Mouse (Mus musculus) ZHBTc4 (cell line): Measurements from ENCODE around the gene Slc48a1.

Experiments used
- DNase-seq: peaks from one replicate; pipeline ENCODE4 v3.0.0-alpha.2; 2011; ENCODE audit warnings: low read depth, low spot score

Gene Slc48a1

GRCm38 (mm10) chr15:97826588-97827261 lies 48.4 kb downstream of the Slc48a1 start:
- no peak for DNase-seq

- DNase-seq = no peak
Measured at GRCm38 (mm10) chr15:97827401-97827800, 49.1 kb downstream of the Slc48a1 start.

- no peak for DNase-seq
Measured at GRCm38 (mm10) chr15:97828221-97828842, 50.0 kb downstream of the Slc48a1 start.

GRCm38 (mm10) chr15:97828901-97829338 lies 50.6 kb downstream of the Slc48a1 start:
- peak; percentile 20 for DNase-seq

- DNase-seq = peak; percentile 86
Measured at GRCm38 (mm10) chr15:97829432-97829831, 51.1 kb downstream of the Slc48a1 start.

GRCm38 (mm10) chr15:97830253-97830787 lies 52.0 kb downstream of the Slc48a1 start:
- no peak for DNase-seq

- DNase-seq = peak; percentile 17
Measured at GRCm38 (mm10) chr15:97830788-97831241, 52.5 kb downstream of the Slc48a1 start.

GRCm38 (mm10) chr15:97831242-97831986 lies 53.1 kb downstream of the Slc48a1 start:
- DNase-seq = peak; percentile 90

GRCm38 (mm10) chr15:97831987-97832640 lies 53.8 kb downstream of the Slc48a1 start:
- no peak for DNase-seq

- peak; percentile 27 for DNase-seq
Measured at GRCm38 (mm10) chr15:97832764-97833479, 54.6 kb downstream of the Slc48a1 start.

- peak; percentile 45 for DNase-seq
Measured at GRCm38 (mm10) chr15:97836153-97836893, 58.0 kb downstream of the Slc48a1 start.

GRCm38 (mm10) chr15:97836894-97837247 lies 58.6 kb downstream of the Slc48a1 start:
- no peak for DNase-seq

- DNase-seq = no peak
Measured at GRCm38 (mm10) chr15:97837491-97838061, 59.3 kb downstream of the Slc48a1 start.

- no peak for DNase-seq
Measured at GRCm38 (mm10) chr15:97838395-97838794, 60.1 kb downstream of the Slc48a1 start.

- no peak for DNase-seq
Measured at GRCm38 (mm10) chr15:97839012-97839411, 60.7 kb downstream of the Slc48a1 start.

- no peak for DNase-seq
Measured at GRCm38 (mm10) chr15:97839473-97839872, 61.2 kb downstream of the Slc48a1 start.

- DNase-seq = peak; percentile 75
Measured at GRCm38 (mm10) chr15:97839991-97840455, 61.7 kb downstream of the Slc48a1 start.

GRCm38 (mm10) chr15:97840781-97841180 lies 62.5 kb downstream of the Slc48a1 start:
- DNase-seq = no peak

- no peak for DNase-seq
Measured at GRCm38 (mm10) chr15:97841383-97841782, 63.1 kb downstream of the Slc48a1 start.

- no peak for DNase-seq
Measured at GRCm38 (mm10) chr15:97842058-97842457, 63.7 kb downstream of the Slc48a1 start.
